Mouse (Mus musculus): ENCODE measurements around the gene Gsdma3. TPM values are rescaled to one million over a fixed set of nuclear protein-coding genes. Genes with fewer than 3 reads are reported as not detected.
"Not testable (repeated sequence)": the region's sequence is repeated elsewhere in the genome, so short reads cannot be mapped to it uniquely, and the experiment has no call there.

Gene Gsdma3
- polyA plus RNA-seq, 1 experiment from 2014 or later: not detected

DNA sequence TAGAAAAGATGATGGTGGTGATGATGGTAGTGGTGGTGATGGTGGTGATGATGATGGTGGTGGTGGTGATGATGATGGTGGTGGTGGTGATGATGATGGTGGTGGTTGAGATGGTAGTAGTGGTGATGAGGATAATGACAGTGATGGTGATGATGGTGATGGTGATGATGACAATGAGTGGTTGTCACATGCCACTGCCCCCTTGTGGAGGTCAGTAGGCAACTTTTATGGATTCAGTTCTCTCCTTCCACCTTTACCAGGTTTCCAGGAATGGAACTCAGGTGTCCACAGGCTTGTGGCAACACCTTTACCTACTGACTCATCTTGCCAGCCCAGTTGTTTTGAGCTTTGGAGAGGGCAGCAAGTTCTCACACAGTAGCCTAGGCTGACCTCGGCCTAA, 53.9 kb downstream of the Gsdma3 start:
- 97% methylated on average over 1 of the region's 1 CpGs for WGBS
- Histone ChIP-seq H3K4me2 (replicated peaks) (no peak overlapping the region), H3K9me3 (replicated peaks) (no peaks in the 10 kb centered on the region), H3K4me1 (peaks cover 10% of the 10 kb centered on the region), H3K27ac (no peak overlapping the region), H3K27me3 (no peaks in the 10 kb centered on the region), H3K36me3 (no peaks in the 10 kb centered on the region), H3K4me3 (no peak overlapping the region), H3K9ac (no peak overlapping the region)
- ATAC-seq (ENCODE audit: low FRiP score): no peak

DNA sequence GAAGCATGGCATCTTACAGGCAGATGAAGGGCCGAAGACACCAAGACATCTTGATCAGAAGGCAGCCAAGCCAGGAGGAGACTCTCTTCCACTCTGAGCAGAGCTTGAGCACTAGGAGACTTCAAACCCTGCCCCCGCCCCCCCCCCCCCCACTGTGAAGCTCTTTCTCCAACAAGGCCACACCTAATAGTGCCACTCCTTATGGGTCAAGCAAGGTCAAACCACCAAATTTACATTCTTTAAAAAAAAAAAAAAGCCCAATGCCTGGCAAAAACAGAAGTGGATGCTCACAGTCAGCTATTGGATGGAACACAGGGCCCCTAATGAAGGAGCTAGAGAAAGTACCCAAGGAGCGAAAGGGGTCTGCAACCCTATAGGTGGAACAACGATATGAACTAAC, 54.4 kb downstream of the Gsdma3 start:
- H3K27me3 ChIP-seq, H3K36me3 ChIP-seq: not testable (repeated sequence)
- WGBS: 90% methylated on average over 4 of the region's 4 CpGs

DNA sequence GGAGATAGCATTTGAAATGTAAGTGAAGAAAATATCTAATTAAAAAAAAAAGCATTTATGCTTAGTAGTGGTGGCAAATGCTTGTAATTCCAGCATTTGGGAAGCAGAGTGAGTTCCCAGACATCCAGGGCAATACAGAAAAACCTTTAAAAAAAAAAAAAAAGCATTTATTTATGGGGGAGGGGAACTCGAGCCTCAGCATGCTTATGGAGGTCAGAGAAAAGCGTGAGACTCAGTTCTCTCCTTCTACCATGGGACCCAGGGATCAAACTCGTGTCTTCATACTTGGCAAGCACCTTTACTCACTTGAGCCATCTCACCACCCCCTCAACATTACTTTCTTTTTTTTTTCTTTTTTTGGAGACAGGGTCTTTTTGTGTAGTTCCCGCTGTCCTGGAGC, 55.0 kb downstream of the Gsdma3 start:
- no peak overlapping the region for H3K4me2 ChIP-seq (replicated peaks)
- H3K27ac ChIP-seq: no peak overlapping the region
- no peak overlapping the region for H3K4me3 ChIP-seq
- peaks cover 10% of the 10 kb centered on the region for H3K4me1 ChIP-seq
- H3K9me3 ChIP-seq (replicated peaks): no peaks in the 10 kb centered on the region
- no peaks in the 10 kb centered on the region for H3K27me3 ChIP-seq
- peaks cover 9% of the 10 kb centered on the region for H3K36me3 ChIP-seq
- no peak for ATAC-seq (ENCODE audit: low FRiP score)
- 79% methylated on average over 4 of the region's 4 CpGs for whole genome bisulfite sequencing
- H3K9ac ChIP-seq: no peak overlapping the region

More for the DNA sequence above, 54.4 kb downstream of the Gsdma3 start:
- not testable (repeated sequence) for H3K4me3 ChIP-seq; ATAC-seq (ENCODE audit: low FRiP score); H3K9me3 ChIP-seq (replicated peaks); H3K4me2 ChIP-seq (replicated peaks); H3K9ac ChIP-seq; H3K27ac ChIP-seq
- peaks cover 10% of the 10 kb centered on the region for H3K4me1 ChIP-seq

DNA sequence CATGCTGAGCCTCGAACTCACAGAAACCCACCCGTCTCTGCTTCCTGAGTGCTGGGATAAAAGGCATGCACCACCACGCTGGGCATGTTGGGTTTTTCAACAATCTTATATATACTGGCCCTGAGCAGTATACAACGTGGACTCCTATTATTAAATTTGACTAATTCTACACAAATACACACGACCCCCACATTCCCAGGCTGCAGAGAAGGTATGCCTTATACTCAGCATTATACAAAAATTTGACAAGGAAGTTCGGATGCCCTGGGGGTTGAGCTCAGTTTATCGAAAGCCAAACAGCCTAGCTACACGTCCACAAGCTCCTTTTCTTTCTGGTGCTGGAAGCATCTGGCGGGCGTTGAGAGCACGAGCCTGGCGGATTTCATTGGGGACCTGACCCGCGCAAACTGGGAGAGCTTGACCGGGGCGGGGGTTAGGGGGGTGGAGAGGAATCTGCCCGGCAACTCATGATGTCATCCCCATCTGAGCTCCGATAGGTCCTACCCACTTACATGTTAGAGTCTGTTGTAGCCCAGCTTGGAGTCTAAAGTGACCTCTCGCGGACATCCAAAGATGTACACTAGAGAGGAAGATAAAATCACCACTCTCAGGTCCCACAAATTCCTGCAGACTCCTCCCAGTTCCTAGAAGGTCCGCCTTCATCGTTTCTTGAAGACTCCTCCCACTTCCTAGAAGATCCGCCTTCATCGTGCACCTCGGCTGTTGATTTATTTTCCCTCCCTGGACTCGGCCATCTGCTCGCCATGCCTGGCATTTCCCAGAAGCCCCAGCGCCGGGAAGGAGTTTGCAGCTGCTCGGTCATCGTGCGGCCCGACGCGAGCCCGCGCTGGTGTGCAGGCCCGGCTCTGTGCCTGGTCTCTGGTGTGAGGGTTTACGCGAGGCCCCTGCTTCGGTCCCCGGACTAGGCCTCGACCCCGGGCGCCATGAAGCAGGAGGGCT, 55.9 kb downstream of the Gsdma3 start, which contains the start of gene Psmd3:
TSS of gene Psmd3 (plus strand) at position 769 of the 960 bp plus-strand sequence.
- peaks cover 10% of the 10 kb centered on the region for H3K4me1 ChIP-seq

DNA sequence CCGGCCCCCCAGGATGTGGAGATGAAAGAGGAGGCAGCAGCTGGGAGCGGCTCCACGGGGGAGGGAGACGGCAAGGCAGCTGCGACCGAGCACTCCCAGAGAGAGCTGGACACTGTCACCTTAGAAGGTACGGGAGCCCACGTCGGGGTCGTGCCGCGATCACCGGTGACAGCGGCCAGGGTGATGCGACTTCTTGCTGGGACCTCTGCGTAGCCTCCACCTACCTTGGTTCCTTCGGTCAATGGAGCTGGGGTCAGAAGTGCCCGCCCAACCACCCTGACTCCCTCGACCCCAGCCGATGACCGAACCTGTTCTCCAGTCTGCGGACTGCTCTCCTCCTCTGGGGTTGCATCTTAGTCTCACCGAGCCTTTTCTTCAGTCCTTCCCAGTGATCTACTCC, 56.7 kb downstream of the Gsdma3 start:
- under 1% methylated on average over 23 of the region's 23 CpGs for WGBS
- peak overlapping the region; percentile 88 for H3K4me2 ChIP-seq (replicated peaks)
- H3K36me3 ChIP-seq: peaks cover 26% of the 10 kb centered on the region
- peak overlapping the region; percentile 73 for H3K27ac ChIP-seq
- H3K9ac ChIP-seq: peak overlapping the region; percentile 99
- peaks cover 10% of the 10 kb centered on the region for H3K4me1 ChIP-seq
- peak overlapping the region; percentile 99 for H3K4me3 ChIP-seq
- ATAC-seq (ENCODE audit: low FRiP score): peak; percentile 30
- H3K27me3 ChIP-seq: no peaks in the 10 kb centered on the region
- H3K9me3 ChIP-seq (replicated peaks): no peaks in the 10 kb centered on the region

More for the DNA sequence above, 55.9 kb downstream of the Gsdma3 start, which contains the start of gene Psmd3:
- no peaks in the 10 kb centered on the region for H3K27me3 ChIP-seq
- H3K36me3 ChIP-seq: peaks cover 18% of the 10 kb centered on the region
- WGBS: 5% methylated on average over 45 of the region's 45 CpGs
- peak; percentile 97 for ATAC-seq (ENCODE audit: low FRiP score)
- peak within 1 kb of the TSS; percentile 88 for H3K4me2 ChIP-seq (replicated peaks)
- peak within 1 kb of the TSS; percentile 73 for H3K27ac ChIP-seq
- H3K4me3 ChIP-seq: peak within 1 kb of the TSS; percentile 99
- H3K9me3 ChIP-seq (replicated peaks): no peaks in the 10 kb centered on the region
- peak within 1 kb of the TSS; percentile 99 for H3K9ac ChIP-seq

DNA sequence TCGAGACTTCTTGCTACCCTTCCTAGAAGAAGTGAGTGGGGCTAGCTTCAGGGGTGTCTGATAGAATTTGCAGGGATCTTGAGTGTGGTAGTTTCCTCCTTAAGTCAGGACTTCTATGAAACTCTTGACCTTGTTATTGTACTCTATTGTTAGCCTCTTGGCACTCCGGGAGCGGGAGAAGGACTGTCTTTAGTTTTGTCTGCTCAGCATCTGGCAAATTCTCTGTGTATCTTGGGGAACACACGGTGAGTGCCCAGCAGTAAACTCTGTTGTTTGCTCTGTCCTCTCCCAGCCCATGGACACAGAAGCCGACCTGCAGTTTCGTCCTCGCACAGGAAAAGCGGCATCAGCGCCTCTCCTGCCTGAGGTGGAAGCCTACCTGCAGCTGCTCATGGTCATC, 59.5 kb downstream of the Gsdma3 start:
- no peak overlapping the region for H3K4me2 ChIP-seq (replicated peaks)
- H3K27ac ChIP-seq: no peak overlapping the region
- peaks cover 10% of the 10 kb centered on the region for H3K4me1 ChIP-seq
- H3K36me3 ChIP-seq: peaks cover 45% of the 10 kb centered on the region
- ATAC-seq (ENCODE audit: low FRiP score): no peak
- no peak overlapping the region for H3K4me3 ChIP-seq
- WGBS: 91% methylated on average over 9 of the region's 9 CpGs
- no peak overlapping the region for H3K9ac ChIP-seq
- H3K27me3 ChIP-seq: no peaks in the 10 kb centered on the region
- H3K9me3 ChIP-seq (replicated peaks): no peaks in the 10 kb centered on the region

DNA sequence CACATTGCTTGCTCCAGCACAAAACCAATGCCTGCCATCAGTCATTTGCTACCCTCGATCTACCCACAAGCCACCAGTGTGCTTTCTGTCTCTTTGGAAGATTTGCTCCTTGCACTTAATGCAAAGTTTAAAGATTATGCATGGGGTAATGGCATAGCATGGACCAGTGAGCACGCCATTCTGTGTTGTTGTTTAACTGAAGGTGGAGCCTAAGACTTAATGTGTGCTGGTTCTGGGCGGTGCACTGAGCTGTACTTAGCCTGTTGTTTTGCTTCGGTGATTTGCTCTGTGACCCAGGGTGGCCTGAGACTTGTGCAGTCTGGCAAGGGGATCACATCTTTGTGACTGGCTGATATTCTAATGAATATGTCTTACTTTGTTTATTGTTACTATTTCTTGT, 60.8 kb downstream of the Gsdma3 start:
- Histone ChIP-seq H3K9ac (no peak overlapping the region), H3K4me3 (no peak overlapping the region), H3K27ac (no peak overlapping the region), H3K9me3 (replicated peaks) (no peaks in the 10 kb centered on the region), H3K4me2 (replicated peaks) (no peak overlapping the region), H3K36me3 (peaks cover 59% of the 10 kb centered on the region), H3K27me3 (no peaks in the 10 kb centered on the region), H3K4me1 (peaks cover 10% of the 10 kb centered on the region)
- no peak for ATAC-seq (ENCODE audit: low FRiP score)
- WGBS: 92% methylated on average over 4 of the region's 4 CpGs

Other genes starting within 250 kb of the Gsdma3 start
- 0.31 and 1.7 TPM in 2 replicates for gene Tcap, start 242.5 kb upstream of the Gsdma3 start, polyA plus RNA-seq (2016; fragmentation: Nextera tagmentation; extraction: Ambion mirVana)
- gene Pnmt, start 239.9 kb upstream of the Gsdma3 start, polyA plus RNA-seq (2016; fragmentation: Nextera tagmentation; extraction: Ambion mirVana): 1.0 and 1.1 TPM in 2 replicates
- 9.1 and 10.2 TPM in 2 replicates for gene Pgap3, start 225.9 kb upstream of the Gsdma3 start, polyA plus RNA-seq (2016; fragmentation: Nextera tagmentation; extraction: Ambion mirVana)
- 25.9 and 26.9 TPM in 2 replicates for gene Erbb2, start 213.9 kb upstream of the Gsdma3 start, polyA plus RNA-seq (2016; fragmentation: Nextera tagmentation; extraction: Ambion mirVana)
- gene Mien1, start 187.4 kb upstream of the Gsdma3 start, polyA plus RNA-seq (2016; fragmentation: Nextera tagmentation; extraction: Ambion mirVana): 158 and 159 TPM in 2 replicates
- 2.0 and 4.4 TPM in 2 replicates for gene Grb7, start 180.0 kb upstream of the Gsdma3 start, polyA plus RNA-seq (2016; fragmentation: Nextera tagmentation; extraction: Ambion mirVana)
- 0.09 TPM in 1 of 2 replicates, not detected in the other for gene Ikzf3, start 80.3 kb upstream of the Gsdma3 start, polyA plus RNA-seq (2016; fragmentation: Nextera tagmentation; extraction: Ambion mirVana)
- 0.17 and 0.38 TPM in 2 replicates for gene Zpbp2, start 75.3 kb upstream of the Gsdma3 start, polyA plus RNA-seq (2016; fragmentation: Nextera tagmentation; extraction: Ambion mirVana)
- 69.8 and 71.4 TPM in 2 replicates for gene Ormdl3, start 39.0 kb upstream of the Gsdma3 start, polyA plus RNA-seq (2016; fragmentation: Nextera tagmentation; extraction: Ambion mirVana)
- not detected in 2 replicates for gene Lrrc3c, start 28.1 kb upstream of the Gsdma3 start, polyA plus RNA-seq (2016; fragmentation: Nextera tagmentation; extraction: Ambion mirVana)
- 0.49 and 0.55 TPM in 2 replicates for gene Gm12355, start 699 bp upstream of the Gsdma3 start, polyA plus RNA-seq (2016; fragmentation: Nextera tagmentation; extraction: Ambion mirVana)
- gene Gsdma2, start 20.4 kb downstream of the Gsdma3 start, polyA plus RNA-seq (2016; fragmentation: Nextera tagmentation; extraction: Ambion mirVana): not detected in 2 replicates
- not detected in 2 replicates for gene Gsdma, start 38.0 kb downstream of the Gsdma3 start, polyA plus RNA-seq (2016; fragmentation: Nextera tagmentation; extraction: Ambion mirVana)
- gene Psmd3, start 56.2 kb downstream of the Gsdma3 start, polyA plus RNA-seq (2016; fragmentation: Nextera tagmentation; extraction: Ambion mirVana): 222 and 226 TPM in 2 replicates
- gene Csf3, start 74.9 kb downstream of the Gsdma3 start, polyA plus RNA-seq (2016; fragmentation: Nextera tagmentation; extraction: Ambion mirVana): not detected in 2 replicates
- gene Med24, start 103.1 kb downstream of the Gsdma3 start, polyA plus RNA-seq (2016; fragmentation: Nextera tagmentation; extraction: Ambion mirVana): 85.0 and 86.9 TPM in 2 replicates
- 67.2 and 68.4 TPM in 2 replicates for gene Thra, start 114.3 kb downstream of the Gsdma3 start, polyA plus RNA-seq (2016; fragmentation: Nextera tagmentation; extraction: Ambion mirVana)
- 1.2 and 1.3 TPM in 2 replicates for gene Nr1d1, start 149.0 kb downstream of the Gsdma3 start, polyA plus RNA-seq (2016; fragmentation: Nextera tagmentation; extraction: Ambion mirVana)
- gene Msl1, start 169.2 kb downstream of the Gsdma3 start, polyA plus RNA-seq (2016; fragmentation: Nextera tagmentation; extraction: Ambion mirVana): 38.8 and 40.4 TPM in 2 replicates
- 62.5 and 66.5 TPM in 2 replicates for gene Casc3, start 178.5 kb downstream of the Gsdma3 start, polyA plus RNA-seq (2016; fragmentation: Nextera tagmentation; extraction: Ambion mirVana)
- 3.1 and 4.1 TPM in 2 replicates for gene Rapgefl1, start 210.4 kb downstream of the Gsdma3 start, polyA plus RNA-seq (2016; fragmentation: Nextera tagmentation; extraction: Ambion mirVana)
- gene Wipf2, start 237.3 kb downstream of the Gsdma3 start, polyA plus RNA-seq (2016; fragmentation: Nextera tagmentation; extraction: Ambion mirVana): 4.7 and 5.0 TPM in 2 replicates

Data from hindbrain, embryonic 12.5 days (tissue).